Mouse (Mus musculus) forebrain, embryonic 15.5 days (tissue): ENCODE results near the gene Olfr222. TPM values are rescaled to one million over a fixed set of nuclear protein-coding genes. Genes with fewer than 3 reads are reported as not detected.

Experiments used
- ATAC-seq: fragments of 200-750 bp; cut with Nextera tagmentation; replicated peaks from 2 replicates; pipeline ENCODE4 v1.8.0; 2017; ENCODE audit warnings: mild to moderate bottlenecking, moderate TSS enrichment, moderate library complexity
- H3K27ac ChIP-seq: fragments of 300-500 bp; sonication (generic); replicated peaks from 2 replicates; pipeline ENCODE4 v1.5.1; 2015; ENCODE audit warnings: mild to moderate bottlenecking, inconsistent platforms
- H3K27me3 ChIP-seq: fragments of 300-500 bp; sonication (generic); 2 replicates; pipeline ENCODE4 v1.6.1; 2015; ENCODE audit warnings: inconsistent platforms
- H3K36me3 ChIP-seq: fragments of 300-500 bp; sonication (generic); 2 replicates; pipeline ENCODE4 v1.6.1; 2015; ENCODE audit warnings: mild to moderate bottlenecking, inconsistent platforms
- H3K4me1 ChIP-seq: fragments of 300-500 bp; sonication (generic); 2 replicates; pipeline ENCODE4 v1.6.1; 2015; ENCODE audit warnings: inconsistent platforms
- H3K4me2 ChIP-seq: fragments of 300-500 bp; sonication (generic); replicated peaks from 2 replicates; pipeline ENCODE4 v1.6.1; 2015; ENCODE audit warnings: mild to moderate bottlenecking, inconsistent platforms
- H3K4me3 ChIP-seq: fragments of 300-500 bp; sonication (generic); 2 replicates; pipeline ENCODE4 v1.5.1; 2015; ENCODE audit warnings: mild to moderate bottlenecking, inconsistent platforms
- H3K9ac ChIP-seq: fragments of 300-500 bp; sonication (generic); replicated peaks from 2 replicates; pipeline ENCODE4 v1.6.1; 2015; ENCODE audit warnings: mild to moderate bottlenecking, inconsistent platforms
- H3K9me3 ChIP-seq: fragments of 300-500 bp; sonication (generic); 2 replicates; pipeline ENCODE4 v1.6.1; 2016; ENCODE audit warnings: inconsistent platforms
- WGBS: fragments of 180-500 bp; shearing (Covaris S2); methylation state at CpG from one replicate; pipeline ENCODE4 v1.1.7; 2015; ENCODE audit warnings: mixed read lengths; 5-methylcytosine and 5-hydroxymethylcytosine counted together
- polyA plus RNA-seq: library from polyadenylated mRNA; unstranded; fragments of >200 nt; fragmentation: Nextera tagmentation; extraction: Ambion mirVana; gene quantifications from 2 replicates; pipeline ENCODE4 v1.2.1, GENCODE M21; 2015

Gene Olfr222
- polyA plus RNA-seq, 1 experiment from 2014 or later = not detected

DNA sequence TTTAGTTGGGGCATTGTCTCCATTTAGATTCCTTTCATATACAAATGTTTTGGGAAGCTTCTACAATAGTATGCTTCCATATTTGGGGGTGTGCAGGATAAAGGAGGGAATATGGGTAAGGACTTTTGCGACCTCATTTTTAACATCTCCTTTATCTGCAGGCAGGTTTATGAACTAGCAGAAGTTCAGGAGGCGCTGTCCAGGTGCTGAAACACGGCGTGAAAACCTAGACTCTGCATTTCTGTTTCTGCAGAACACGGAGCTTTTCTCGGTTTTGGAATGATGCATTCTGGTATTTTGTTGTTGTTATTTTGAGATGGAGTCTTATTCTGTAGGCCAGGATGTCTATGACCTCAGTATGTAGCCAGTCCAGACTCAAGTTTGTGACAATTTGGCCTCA is 8.5 kb upstream of the Olfr222 start:
- no peak overlapping the region for H3K9ac ChIP-seq
- H3K27ac ChIP-seq = no peak overlapping the region
- ATAC-seq = no peak
- no peaks in the 10 kb centered on the region for H3K9me3 ChIP-seq
- H3K4me3 ChIP-seq = no peak overlapping the region
- no peaks in the 10 kb centered on the region for H3K36me3 ChIP-seq
- 34% methylated on average over 6 of the region's 6 CpGs for WGBS
- H3K4me2 ChIP-seq = no peak overlapping the region
- H3K27me3 ChIP-seq = no peaks in the 10 kb centered on the region
- H3K4me1 ChIP-seq = no peaks in the 10 kb centered on the region

DNA sequence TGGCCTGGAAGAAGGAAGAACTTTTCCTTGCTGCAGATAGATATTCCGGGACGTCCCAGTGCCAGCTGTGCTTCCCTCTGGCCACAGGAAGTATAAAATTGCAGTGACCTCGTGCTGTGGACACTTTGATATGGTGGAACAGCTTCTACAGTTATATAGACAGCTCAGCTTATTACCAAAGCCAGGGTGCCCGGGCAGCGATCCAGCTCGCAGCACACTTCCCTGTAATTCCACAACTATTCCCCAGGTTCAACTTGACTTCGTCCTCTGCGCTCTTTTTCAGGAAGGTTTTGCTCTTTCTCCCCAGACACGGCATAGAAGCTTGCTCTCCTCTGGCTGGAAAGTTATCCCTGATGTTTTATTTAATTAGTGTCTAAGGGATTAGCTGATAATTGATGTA is 309 bp downstream of the Olfr222 start:
- Histone ChIP-seq H3K4me3 (no peak overlapping the region), H3K9ac (no peak overlapping the region), H3K9me3 (no peaks in the 10 kb centered on the region), H3K4me2 (no peak overlapping the region), H3K27me3 (no peaks in the 10 kb centered on the region), H3K4me1 (no peaks in the 10 kb centered on the region), H3K36me3 (no peaks in the 10 kb centered on the region), H3K27ac (no peak overlapping the region)
- WGBS = 61% methylated on average over 9 of the region's 9 CpGs
- no peak for ATAC-seq

DNA sequence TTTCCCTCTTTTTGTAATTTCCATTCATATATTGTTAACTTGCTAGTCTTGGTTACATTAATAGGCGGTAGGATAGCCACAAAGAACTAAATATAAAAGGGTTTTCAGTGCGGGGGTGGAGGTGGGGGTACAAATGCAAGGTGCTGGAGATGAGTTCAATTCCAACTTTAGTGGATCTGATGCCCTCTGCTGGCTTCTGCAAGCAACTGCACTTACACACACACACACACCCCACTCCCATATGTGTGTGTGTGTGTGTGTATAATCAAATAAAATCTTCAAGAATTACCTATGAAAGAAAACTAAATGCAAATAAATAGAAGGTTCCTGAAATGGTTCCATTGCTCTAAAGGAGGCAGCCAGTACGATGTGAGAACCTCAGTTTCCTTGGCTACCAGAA is 6.7 kb downstream of the Olfr222 start:
- ATAC-seq = no peak
- Histone ChIP-seq H3K27me3 (no peaks in the 10 kb centered on the region), H3K4me3 (no peak overlapping the region), H3K9ac (no peak overlapping the region), H3K4me2 (no peak overlapping the region), H3K36me3 (no peaks in the 10 kb centered on the region), H3K27ac (no peak overlapping the region), H3K9me3 (no peaks in the 10 kb centered on the region), H3K4me1 (no peaks in the 10 kb centered on the region)
- 68% methylated on average over 3 of the region's 3 CpGs for WGBS

DNA sequence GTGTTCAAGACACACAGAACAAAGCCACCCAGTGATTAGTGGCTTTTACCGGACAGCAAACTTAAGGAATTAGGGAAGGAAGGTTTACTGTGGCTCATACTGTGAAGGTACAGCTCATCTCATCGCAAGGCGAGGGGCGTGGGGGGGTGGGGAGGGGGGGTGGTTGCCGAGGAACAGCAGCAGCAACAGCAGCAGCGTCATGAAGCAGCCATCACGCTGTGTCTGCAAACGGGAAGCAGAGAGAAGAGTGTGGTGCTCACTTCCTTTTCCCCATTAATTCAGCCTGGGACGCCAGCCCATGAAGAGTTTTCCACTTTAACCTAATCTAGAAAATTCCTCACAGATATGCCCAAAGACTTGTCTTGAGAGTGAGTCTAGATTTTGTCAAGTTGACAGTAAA is 13.2 kb downstream of the Olfr222 start:
- Histone ChIP-seq H3K4me2 (no peak overlapping the region), H3K4me3 (no peak overlapping the region), H3K27ac (no peak overlapping the region), H3K36me3 (no peaks in the 10 kb centered on the region), H3K9me3 (no peaks in the 10 kb centered on the region), H3K27me3 (no peaks in the 10 kb centered on the region), H3K9ac (no peak overlapping the region), H3K4me1 (no peaks in the 10 kb centered on the region)
- ATAC-seq = no peak
- WGBS = 75% methylated on average over 9 of the region's 9 CpGs

DNA sequence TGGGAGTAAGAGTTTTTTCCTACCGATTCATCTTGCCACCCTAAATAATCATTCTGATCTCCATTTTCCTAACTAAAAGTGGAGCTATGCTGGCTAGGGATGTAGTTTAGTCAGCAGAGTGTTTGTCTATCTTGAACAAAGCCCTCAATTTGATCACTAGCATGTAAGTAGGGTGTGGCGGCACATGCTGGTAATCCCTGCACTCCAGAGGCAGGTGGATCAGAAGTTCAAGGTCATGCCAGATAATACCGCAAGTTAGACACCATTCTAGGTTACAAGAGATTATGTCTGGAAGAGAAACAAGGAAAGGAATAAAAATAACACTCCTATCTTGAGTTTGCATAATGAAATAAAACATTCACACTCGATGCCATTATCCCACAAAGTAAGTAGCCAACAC is 13.7 kb downstream of the Olfr222 start:
- no peaks in the 10 kb centered on the region for H3K9me3 ChIP-seq
- ATAC-seq = no peak
- no peaks in the 10 kb centered on the region for H3K4me1 ChIP-seq
- H3K27ac ChIP-seq = no peak overlapping the region
- WGBS = 90% methylated on average over 4 of the region's 4 CpGs
- H3K4me2 ChIP-seq = no peak overlapping the region
- no peaks in the 10 kb centered on the region for H3K36me3 ChIP-seq
- no peak overlapping the region for H3K9ac ChIP-seq
- H3K27me3 ChIP-seq = no peaks in the 10 kb centered on the region
- no peak overlapping the region for H3K4me3 ChIP-seq

DNA sequence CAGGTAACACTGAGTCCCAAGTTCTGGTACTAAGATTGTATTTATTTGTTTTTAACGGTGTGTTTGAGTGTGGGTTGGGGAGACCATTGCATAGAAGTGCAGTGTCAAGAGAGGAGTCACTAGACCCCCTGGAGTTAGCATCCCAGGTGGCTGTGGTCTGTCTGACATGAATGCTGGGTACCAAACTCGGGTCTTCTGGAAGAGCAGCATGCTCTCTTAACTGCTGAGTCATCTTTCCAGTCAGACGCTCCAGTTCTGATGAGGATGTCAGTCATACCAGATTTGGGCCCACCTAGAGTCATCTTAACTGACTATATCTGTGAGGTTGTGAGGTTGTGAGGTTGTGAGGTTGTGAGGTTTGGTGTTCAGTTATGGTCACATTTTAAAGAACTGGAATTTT is 15.1 kb downstream of the Olfr222 start:
- Histone ChIP-seq H3K9ac (no peak overlapping the region), H3K27me3 (no peaks in the 10 kb centered on the region), H3K27ac (no peak overlapping the region), H3K4me3 (no peak overlapping the region), H3K36me3 (no peaks in the 10 kb centered on the region), H3K9me3 (no peaks in the 10 kb centered on the region), H3K4me1 (no peaks in the 10 kb centered on the region), H3K4me2 (no peak overlapping the region)
- no peak for ATAC-seq
- 64% methylated on average over 3 of the region's 3 CpGs for WGBS

DNA sequence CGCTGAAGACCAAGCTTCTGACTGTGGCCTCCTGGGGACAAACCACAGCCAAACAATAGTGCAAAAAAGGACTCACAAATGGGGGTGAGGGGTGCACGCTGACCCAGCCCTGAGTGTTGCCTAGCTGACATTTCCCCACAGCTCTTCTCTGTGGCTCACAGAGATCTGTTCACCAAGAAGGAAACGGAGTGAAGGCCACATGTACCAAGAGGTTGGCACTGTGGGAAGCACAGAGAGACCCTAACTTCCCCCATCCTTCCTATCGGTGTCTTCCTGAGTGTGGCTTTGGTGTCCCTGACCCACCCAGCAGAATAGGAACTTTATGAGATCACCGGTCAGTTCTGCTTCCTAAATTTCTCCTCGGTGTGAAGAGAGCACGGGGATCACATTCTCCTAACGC is 21.5 kb downstream of the Olfr222 start:
- no peaks in the 10 kb centered on the region for H3K4me1 ChIP-seq
- no peak overlapping the region for H3K4me3 ChIP-seq
- H3K36me3 ChIP-seq = no peaks in the 10 kb centered on the region
- no peak for ATAC-seq
- H3K9me3 ChIP-seq = no peaks in the 10 kb centered on the region
- H3K4me2 ChIP-seq = no peak overlapping the region
- no peak overlapping the region for H3K27ac ChIP-seq
- no peak overlapping the region for H3K9ac ChIP-seq
- 85% methylated on average over 8 of the region's 8 CpGs for WGBS
- no peaks in the 10 kb centered on the region for H3K27me3 ChIP-seq

DNA sequence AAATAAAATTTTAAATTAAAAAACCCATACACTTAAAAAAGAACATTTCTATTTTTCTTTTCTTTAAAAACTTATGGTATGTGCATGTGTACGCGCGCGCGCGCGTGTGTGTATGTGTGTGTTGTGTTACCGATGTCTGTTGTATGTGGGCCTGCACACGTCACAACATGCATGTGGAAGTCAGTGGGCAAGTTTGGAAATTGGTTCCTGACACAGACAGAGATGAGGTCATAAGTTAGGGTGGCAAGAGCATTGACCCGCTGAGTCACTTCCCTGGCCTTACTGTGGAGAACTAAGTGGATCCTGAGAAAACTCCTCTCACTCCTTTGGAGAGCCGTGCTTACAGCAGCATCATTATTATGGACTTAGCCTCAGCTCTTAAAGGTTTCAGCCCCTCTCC is 21.9 kb downstream of the Olfr222 start:
- H3K9me3 ChIP-seq = no peaks in the 10 kb centered on the region
- 95% methylated on average over 11 of the region's 11 CpGs for WGBS
- no peak overlapping the region for H3K9ac ChIP-seq
- H3K4me2 ChIP-seq = no peak overlapping the region
- H3K36me3 ChIP-seq = no peaks in the 10 kb centered on the region
- ATAC-seq = no peak
- no peaks in the 10 kb centered on the region for H3K27me3 ChIP-seq
- H3K4me3 ChIP-seq = no peak overlapping the region
- H3K4me1 ChIP-seq = no peaks in the 10 kb centered on the region
- no peak overlapping the region for H3K27ac ChIP-seq

DNA sequence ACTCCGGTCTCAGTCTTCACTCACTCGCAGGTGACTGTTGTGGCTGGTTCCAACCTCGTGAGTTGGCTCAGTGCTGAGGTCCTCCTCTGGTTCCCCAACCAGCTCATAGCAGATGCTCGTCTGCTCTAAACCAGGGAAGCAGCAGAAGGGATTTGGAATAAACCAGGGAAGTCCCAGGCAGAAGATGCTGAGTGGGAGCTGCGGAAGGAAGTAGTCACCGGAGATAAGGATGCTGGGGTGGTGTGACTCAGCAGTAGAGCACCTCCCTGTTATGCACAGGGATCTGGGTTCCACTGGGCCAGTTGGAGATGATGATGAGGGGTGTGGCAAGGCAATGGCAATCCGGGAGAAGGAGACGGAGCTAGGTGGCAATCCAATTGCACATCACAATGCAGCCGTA is 32.0 kb downstream of the Olfr222 start:
- H3K27me3 ChIP-seq = no peaks in the 10 kb centered on the region
- H3K4me3 ChIP-seq = no peak overlapping the region
- H3K36me3 ChIP-seq = no peaks in the 10 kb centered on the region
- H3K4me1 ChIP-seq = no peaks in the 10 kb centered on the region
- ATAC-seq = no peak
- no peak overlapping the region for H3K27ac ChIP-seq
- WGBS = 85% methylated on average over 9 of the region's 9 CpGs
- H3K9me3 ChIP-seq = no peaks in the 10 kb centered on the region
- H3K9ac ChIP-seq = no peak overlapping the region
- H3K4me2 ChIP-seq = no peak overlapping the region

DNA sequence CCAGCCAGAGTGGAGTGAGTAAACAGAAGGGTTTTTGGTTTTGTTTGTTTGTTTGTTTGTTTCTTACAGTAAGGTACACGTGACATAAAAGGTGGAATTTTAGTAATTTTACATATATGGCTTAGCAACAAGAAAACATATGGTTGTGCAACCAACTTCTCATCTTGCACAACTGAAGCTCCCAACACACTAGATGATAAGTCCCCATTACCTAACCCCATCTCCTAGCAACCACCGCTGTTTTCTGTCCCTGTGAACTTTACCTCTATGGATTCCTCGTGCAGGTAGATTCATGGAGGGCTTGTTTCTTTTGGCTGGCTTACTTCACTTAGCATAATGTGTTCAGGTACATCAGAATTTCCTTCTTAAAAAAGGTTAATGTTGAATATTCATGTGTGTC is 32.7 kb downstream of the Olfr222 start:
- Histone ChIP-seq H3K4me3 (no peak overlapping the region), H3K27me3 (no peaks in the 10 kb centered on the region), H3K36me3 (no peaks in the 10 kb centered on the region), H3K9ac (no peak overlapping the region), H3K27ac (no peak overlapping the region), H3K4me2 (no peak overlapping the region), H3K4me1 (no peaks in the 10 kb centered on the region), H3K9me3 (no peaks in the 10 kb centered on the region)
- ATAC-seq = no peak
- 88% methylated on average over 3 of the region's 3 CpGs for WGBS

DNA sequence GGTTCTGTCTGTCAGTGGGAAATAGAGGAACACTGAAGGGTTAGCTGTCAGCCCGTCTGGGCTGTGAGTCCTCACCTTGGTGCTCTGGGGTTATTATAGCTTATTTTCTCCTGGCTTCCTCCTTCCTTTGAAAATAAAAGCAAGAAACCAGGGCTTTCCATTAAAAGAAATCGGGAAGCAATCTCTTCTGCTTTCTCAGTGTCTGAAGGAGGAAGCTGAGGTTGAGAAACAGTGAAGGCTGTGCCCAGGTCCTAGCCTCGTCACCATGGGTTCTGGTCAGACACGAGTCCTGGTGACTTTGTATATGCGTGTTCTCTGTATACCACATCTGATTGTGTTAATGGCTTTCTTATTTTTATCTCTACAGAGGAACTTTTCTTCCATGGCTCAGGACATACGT is 33.6 kb downstream of the Olfr222 start:
- H3K9me3 ChIP-seq = no peaks in the 10 kb centered on the region
- ATAC-seq = no peak
- WGBS = 86% methylated on average over 6 of the region's 6 CpGs

DNA sequence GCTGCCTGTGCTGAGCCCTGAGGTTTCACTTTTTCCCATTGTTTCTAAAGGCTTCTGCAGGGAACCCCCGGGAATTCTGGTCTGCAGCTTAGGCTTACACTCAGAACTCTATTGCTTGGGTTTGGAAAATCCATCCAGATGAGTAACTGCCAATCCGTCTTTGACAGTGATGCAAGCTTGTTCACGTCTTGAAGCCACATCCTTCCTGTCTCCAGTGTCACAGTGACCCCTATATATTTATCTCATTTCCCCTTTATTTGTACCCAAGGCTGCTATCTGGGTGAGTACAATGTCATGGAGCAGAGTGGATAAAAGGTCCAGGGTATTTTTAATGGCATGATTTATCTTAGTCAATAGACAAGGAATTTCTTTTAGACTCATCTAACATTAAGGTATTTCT is 34.7 kb downstream of the Olfr222 start, which contains the start of gene Nlrp3:
TSS of gene Nlrp3 (plus strand) at position 245 of the 400 bp plus-strand sequence.
- H3K9ac ChIP-seq = no peak within 1 kb of the TSS
- WGBS = 46% methylated on average over 3 of the region's 3 CpGs
- H3K9me3 ChIP-seq = no peaks in the 10 kb centered on the region
- no peak within 1 kb of the TSS for H3K4me3 ChIP-seq
- H3K27ac ChIP-seq = no peak within 1 kb of the TSS
- no peak for ATAC-seq
- no peak within 1 kb of the TSS for H3K4me2 ChIP-seq
- no peaks in the 10 kb centered on the region for H3K36me3 ChIP-seq
- H3K4me1 ChIP-seq = no peaks in the 10 kb centered on the region
- no peaks in the 10 kb centered on the region for H3K27me3 ChIP-seq

More for the DNA sequence above, 33.6 kb downstream of the Olfr222 start:
- Histone ChIP-seq H3K4me3 (no peak overlapping the region), H3K4me2 (no peak overlapping the region), H3K27ac (no peak overlapping the region), H3K27me3 (no peaks in the 10 kb centered on the region), H3K36me3 (no peaks in the 10 kb centered on the region), H3K9ac (no peak overlapping the region), H3K4me1 (no peaks in the 10 kb centered on the region)

DNA sequence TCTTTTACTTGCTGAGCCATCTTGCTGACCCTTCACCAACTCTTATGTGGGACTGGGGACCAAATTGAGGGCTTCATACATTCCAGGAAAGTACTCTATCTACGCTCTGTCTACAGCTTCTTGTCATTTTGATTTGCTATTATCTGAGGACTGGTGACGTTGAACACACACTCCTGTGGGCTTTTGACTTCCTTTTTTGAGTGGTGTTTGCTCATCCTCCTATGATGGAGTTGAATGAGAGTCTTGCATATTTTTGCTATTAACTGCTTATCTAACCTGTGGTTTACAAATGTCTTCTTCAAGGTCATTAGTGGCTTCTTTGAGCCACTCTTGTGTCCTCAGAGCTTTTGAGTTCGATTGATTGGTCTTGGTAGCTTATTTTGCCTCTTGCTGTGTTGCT is 35.9 kb downstream of the Olfr222 start:
- no peaks in the 10 kb centered on the region for H3K9me3 ChIP-seq
- no peak for ATAC-seq
- no peaks in the 10 kb centered on the region for H3K4me1 ChIP-seq
- no peak overlapping the region for H3K27ac ChIP-seq
- no peak overlapping the region for H3K4me2 ChIP-seq
- H3K27me3 ChIP-seq = no peaks in the 10 kb centered on the region
- H3K4me3 ChIP-seq = no peak overlapping the region
- H3K36me3 ChIP-seq = no peaks in the 10 kb centered on the region
- H3K9ac ChIP-seq = no peak overlapping the region
- 85% methylated on average over 3 of the region's 3 CpGs for WGBS
